Mouse (Mus musculus) CH12.LX (cell line): ENCODE measurements around the gene Ubr4.

Experiments
- BHLHE40 ChIP-seq: IDR thresholded peaks from 2 replicates; pipeline ENCODE4 v1.6.1; 2011; ENCODE audit warnings: mild to moderate bottlenecking, low read depth, low read length, improper control_type of control experiment
- CTCF ChIP-seq, 2 experiments: IDR thresholded peaks in 1 of 2; conservative IDR thresholded peaks in 1 of 2; 2 replicates each; pipeline ENCODE4 v1.5.1; 2011 to 2012; ENCODE audit warnings: low read depth in 2 of 2, low read length in 2 of 2, improper control_type of control experiment in 1 of 2, inconsistent platforms in 1 of 2, mild to moderate bottlenecking in 1 of 2, moderate library complexity in 1 of 2
- EP300 ChIP-seq: IDR thresholded peaks from 2 replicates; pipeline ENCODE4 v1.6.1; 2011; ENCODE audit warnings: low read length, improper control_type of control experiment
- GABPA ChIP-seq: IDR thresholded peaks from 2 replicates; pipeline ENCODE4 v1.6.1; 2012; ENCODE audit warnings: low read depth, low read length, improper control_type of control experiment, inconsistent platforms; ENCODE audit not compliant: insufficient replicate concordance
- HCFC1 ChIP-seq: IDR thresholded peaks from 2 replicates; pipeline ENCODE4 v1.6.1; 2012; ENCODE audit warnings: low read depth, mild to moderate bottlenecking, inconsistent platforms, low read length, improper control_type of control experiment
- JUN ChIP-seq: IDR thresholded peaks from 2 replicates; pipeline ENCODE4 v1.6.1; 2011; ENCODE audit warnings: low read depth, mild to moderate bottlenecking, low read length, improper control_type of control experiment, moderate library complexity; ENCODE audit not compliant: insufficient read depth
- JUND ChIP-seq: conservative IDR thresholded peaks from 2 replicates; pipeline ENCODE4 v1.6.1; 2011; ENCODE audit warnings: low read depth, low read length, improper control_type of control experiment
- MAX ChIP-seq: IDR thresholded peaks from 2 replicates; pipeline ENCODE4 v1.6.1; 2011; ENCODE audit warnings: low read length, improper control_type of control experiment
- NELFE ChIP-seq: IDR thresholded peaks from 2 replicates; pipeline ENCODE4 v1.6.1; 2011; ENCODE audit warnings: low read depth, low read length, improper control_type of control experiment
- POLR2A ChIP-seq: IDR thresholded peaks from 2 replicates; pipeline ENCODE4 v1.6.1; 2011; ENCODE audit warnings: low read depth, mild to moderate bottlenecking, improper control_type of control experiment, low read length
- POLR2AphosphoS2 ChIP-seq: IDR thresholded peaks from 2 replicates; pipeline ENCODE4 v1.6.1; 2011; ENCODE audit warnings: low read depth, low read length, improper control_type of control experiment
- TCF12 ChIP-seq: IDR thresholded peaks from 2 replicates; pipeline ENCODE4 v1.6.1; 2014; ENCODE audit warnings: low read depth, mild to moderate bottlenecking, inconsistent platforms, low read length, improper control_type of control experiment
- USF1 ChIP-seq: IDR thresholded peaks from 2 replicates; pipeline ENCODE4 v1.6.1; 2014; ENCODE audit warnings: low read depth, mild to moderate bottlenecking, inconsistent platforms, low read length, improper control_type of control experiment
- ZC3H11A ChIP-seq: IDR thresholded peaks from 2 replicates; pipeline ENCODE4 v1.6.1; 2012; ENCODE audit warnings: low read depth, mild to moderate bottlenecking, inconsistent platforms, low read length, improper control_type of control experiment

DNA sequence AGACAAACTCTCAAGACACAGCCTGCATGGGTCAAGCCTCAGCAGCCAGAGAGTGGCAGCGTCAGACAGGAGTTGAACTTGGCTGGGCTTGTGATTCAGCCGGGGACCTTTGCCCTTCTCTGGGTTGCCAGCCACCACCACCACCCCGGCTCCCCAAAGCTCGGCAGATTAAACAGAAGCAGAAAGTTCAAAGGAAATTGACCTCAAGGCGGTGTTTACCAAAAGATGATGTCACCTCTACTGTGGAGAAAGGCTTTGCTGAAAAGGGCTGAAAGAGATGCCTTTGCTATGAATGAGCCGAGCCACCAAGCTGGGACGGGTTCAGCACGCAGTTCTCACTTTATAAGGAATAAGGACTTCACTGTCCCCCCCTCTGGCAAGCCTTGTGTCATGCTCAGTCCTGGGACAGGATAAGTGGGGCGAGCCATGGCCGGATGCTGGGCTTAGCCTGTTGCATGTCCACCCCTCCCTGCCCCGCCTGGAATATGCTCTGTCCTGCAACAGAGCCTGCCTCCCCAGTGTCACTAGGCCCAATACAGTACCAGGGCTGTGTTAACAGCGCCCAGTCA is 182.8 kb downstream of the Ubr4 start:
- no peak for TF ChIP-seq POLR2A
- TF ChIP-seq CTCF (conservative IDR thresholded peaks at IDR 0.05 in 1 of 2, IDR thresholded peaks at IDR 0.05 in 1 of 2; ENCODE audit: low read depth in 2 of 2, low read length in 2 of 2): no peak; a peak in 1 of 4 replicates
- TF ChIP-seq NELFE: no peak
- TF ChIP-seq USF1: no peak
- no peak for TF ChIP-seq JUND
- no peak for TF ChIP-seq POLR2AphosphoS2
- no peak for TF ChIP-seq TCF12
- no peak for TF ChIP-seq HCFC1
- TF ChIP-seq MAX: no peak
- no peak for TF ChIP-seq BHLHE40
- no peak for TF ChIP-seq EP300
- no peak for TF ChIP-seq ZC3H11A
- no peak for TF ChIP-seq JUN
- TF ChIP-seq GABPA: no peak
